ENCODE assay signal across 32 mouse cellular contexts in genomic region chr13:35800270-35800669, GRCm38 (mm10).
"Had no signal": no experiment of that assay in that cellular context is flagged by ENCODE, and none has a peak within 500 bp of the region (broad histone marks: within the 10 kb centered on the region; RNA-seq: fewer than 3 reads in every experiment).

No protein-coding gene starts in this region.

- H3K9me3 ChIP-seq: limb, embryonic 10.5 days; limb, embryonic 13.5 days; limb, embryonic 15.5 days; liver, embryonic 12.5 days; liver, embryonic 13.5 days; liver, embryonic 15.5 days; lung, embryonic 15.5 days; midbrain, embryonic 10.5 days; midbrain, embryonic 13.5 days; midbrain, embryonic 15.5 days; neural tube, embryonic 12.5 days had no signal

- H3K27me3 ChIP-seq: limb, embryonic 12.5 days; limb, embryonic 13.5 days; limb, embryonic 15.5 days; liver, embryonic 12.5 days; liver, embryonic 13.5 days; liver, embryonic 15.5 days; lung, embryonic 15.5 days; megakaryocyte, embryonic 14.5 days; midbrain, embryonic 12.5 days; midbrain, embryonic 13.5 days; midbrain, embryonic 15.5 days; neural tube, embryonic 12.5 days had no signal

- H3K36me3 ChIP-seq: limb, embryonic 15.5 days; lung, embryonic 15.5 days; midbrain, embryonic 12.5 days; midbrain, embryonic 13.5 days; midbrain, embryonic 15.5 days; neural tube, embryonic 12.5 days had no signal

- H3K4me2 ChIP-seq: limb, embryonic 12.5 days; limb, embryonic 13.5 days; limb, embryonic 15.5 days; liver, embryonic 11.5 days; liver, embryonic 12.5 days; liver, embryonic 13.5 days; liver, embryonic 15.5 days; lung, embryonic 14.5 days; lung, embryonic 15.5 days; midbrain, embryonic 11.5 days; midbrain, embryonic 12.5 days; midbrain, embryonic 13.5 days; midbrain, embryonic 15.5 days; neural tube, embryonic 12.5 days had no signal

- DNase-seq: left cerebral cortex, postnatal 4 days; liver; liver, embryonic 13.5 days; liver, postnatal 0 days; lung, adult 18-20 months; lung, adult 2 months; lung, embryonic 14.5 days; lung, postnatal 10 days; lung, postnatal 14 days; lung, postnatal 36 days; lung, postnatal 4 days; midbrain, embryonic 14.5 days had no signal

- H3K27ac ChIP-seq: limb, embryonic 10.5 days; limb, embryonic 12.5 days; limb, embryonic 13.5 days; limb, embryonic 15.5 days; liver, embryonic 12.5 days; liver, embryonic 13.5 days; liver, embryonic 14.5 days; liver, embryonic 15.5 days; lung, embryonic 15.5 days; macrophage; midbrain, embryonic 10.5 days; midbrain, embryonic 12.5 days; midbrain, embryonic 13.5 days; midbrain, embryonic 15.5 days; neural tube, embryonic 12.5 days had no signal

- H3K9ac ChIP-seq: limb, embryonic 12.5 days; limb, embryonic 13.5 days; limb, embryonic 15.5 days; liver, embryonic 12.5 days; liver, embryonic 13.5 days; liver, embryonic 14.5 days; liver, embryonic 15.5 days; liver, postnatal 0 days; lung, embryonic 14.5 days; lung, embryonic 15.5 days; midbrain, embryonic 12.5 days; midbrain, embryonic 13.5 days; midbrain, embryonic 15.5 days; neural tube, embryonic 12.5 days had no signal

- H3K4me3 ChIP-seq: limb, embryonic 10.5 days; limb, embryonic 12.5 days; limb, embryonic 13.5 days; limb, embryonic 15.5 days; liver, embryonic 12.5 days; liver, embryonic 13.5 days; liver, embryonic 15.5 days; lung, embryonic 15.5 days; megakaryocyte, embryonic 14.5 days; midbrain, embryonic 10.5 days; midbrain, embryonic 12.5 days; midbrain, embryonic 13.5 days; midbrain, embryonic 15.5 days; myocyte; neural tube, embryonic 12.5 days had no signal

- H3K4me1 ChIP-seq: midbrain, embryonic 12.5 days; midbrain, embryonic 13.5 days; midbrain, embryonic 15.5 days had no signal

- ATAC-seq: liver, embryonic 12.5 days; liver, postnatal 0 days; lung, postnatal 0 days; midbrain, embryonic 13.5 days; midbrain, embryonic 15.5 days; midbrain, embryonic 16.5 days had no signal
